Mouse (Mus musculus) midbrain, embryonic 10.5 days (tissue): Measurements from ENCODE around the gene Vcl. TPM values are rescaled to one million over a fixed set of nuclear protein-coding genes. Genes with fewer than 3 reads are reported as not detected.

Experiments used
- DNase-seq: peaks from one replicate; pipeline ENCODE4 v3.0.0-alpha.2; 2017; ENCODE audit warnings: low spot score
- H3K27ac ChIP-seq: fragments of 300-500 bp; sonication (generic); replicated peaks from 2 replicates; pipeline ENCODE4 v1.5.1; 2016; ENCODE audit warnings: mild to moderate bottlenecking
- H3K27me3 ChIP-seq: fragments of 300-500 bp; sonication (generic); 2 replicates; pipeline ENCODE4 v1.6.1; 2016; ENCODE audit warnings: low read depth, mild to moderate bottlenecking; ENCODE audit not compliant: poor library complexity, severe bottlenecking
- H3K36me3 ChIP-seq: fragments of 300-500 bp; sonication (generic); 2 replicates; pipeline ENCODE4 v1.6.1; 2016; ENCODE audit warnings: mild to moderate bottlenecking, moderate library complexity
- H3K4me1 ChIP-seq: fragments of 300-500 bp; sonication (generic); 2 replicates; pipeline ENCODE4 v1.6.1; 2016
- H3K4me3 ChIP-seq: fragments of 300-500 bp; sonication (generic); 2 replicates; pipeline ENCODE4 v1.5.1; 2016; ENCODE audit warnings: mild to moderate bottlenecking, moderate library complexity
- H3K9me3 ChIP-seq: fragments of 300-500 bp; sonication (generic); replicated peaks from 2 replicates; pipeline ENCODE4 v1.6.1; 2016; ENCODE audit warnings: mild to moderate bottlenecking
- WGBS: fragments of 180-500 bp; shearing (Covaris S2); methylation state at CpG from one replicate; pipeline ENCODE4 v1.1.7; 2016; 5-methylcytosine and 5-hydroxymethylcytosine counted together
- polyA plus RNA-seq: library from polyadenylated mRNA; unstranded; fragments of >200 nt; fragmentation: Nextera tagmentation; extraction: Ambion mirVana; gene quantifications from 2 replicates; pipeline ENCODE4 v1.2.1, GENCODE M21; 2016

Gene Vcl
- polyA plus RNA-seq, 1 experiment from 2014 or later, result 30.1 TPM

DNA sequence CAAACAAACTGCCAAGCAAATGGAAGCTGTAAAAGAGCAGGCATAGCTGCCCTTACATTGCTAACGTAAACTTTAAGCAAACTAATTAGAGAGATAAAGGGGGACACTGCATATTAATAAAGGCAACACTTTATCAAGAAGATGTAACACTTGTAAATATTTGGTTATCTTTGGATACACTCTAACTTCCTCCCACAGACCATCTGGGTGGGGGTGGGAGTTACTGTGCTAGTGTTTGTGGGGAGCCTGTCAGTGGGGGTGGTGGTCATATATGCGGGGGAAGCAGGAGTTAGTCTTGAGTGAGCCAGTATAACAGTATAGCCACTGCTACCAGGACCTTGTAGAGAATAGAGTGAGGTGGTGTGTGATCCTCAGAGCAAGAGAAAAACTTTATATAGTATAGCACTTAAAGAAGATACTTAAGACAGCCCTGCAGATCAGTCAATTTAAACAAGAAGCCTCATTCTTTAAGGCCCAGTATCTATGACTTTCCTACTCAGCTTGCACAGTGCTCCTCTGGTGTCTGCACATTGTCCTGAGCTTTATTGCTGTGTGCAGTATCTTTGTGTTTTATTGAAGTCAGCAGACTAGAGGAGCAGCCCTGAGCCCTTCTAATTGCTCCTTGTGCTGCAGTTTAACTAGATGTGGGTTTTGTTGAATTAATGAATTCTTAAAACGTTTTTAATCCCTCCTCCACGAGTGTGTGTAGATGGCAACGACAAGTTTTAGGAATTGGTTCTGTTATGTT, 133.7 kb downstream of the Vcl start:
- Histone ChIP-seq H3K27ac (no peak overlapping the region), H3K4me3 (no peak overlapping the region), H3K9me3 (no peaks in the 10 kb centered on the region), H3K4me1 (no peaks in the 10 kb centered on the region), H3K27me3 (no peaks in the 10 kb centered on the region), H3K36me3 (no peaks in the 10 kb centered on the region)
- WGBS, result 74% methylated on average over 5 of the region's 5 CpGs
- DNase-seq, result no peak

DNA sequence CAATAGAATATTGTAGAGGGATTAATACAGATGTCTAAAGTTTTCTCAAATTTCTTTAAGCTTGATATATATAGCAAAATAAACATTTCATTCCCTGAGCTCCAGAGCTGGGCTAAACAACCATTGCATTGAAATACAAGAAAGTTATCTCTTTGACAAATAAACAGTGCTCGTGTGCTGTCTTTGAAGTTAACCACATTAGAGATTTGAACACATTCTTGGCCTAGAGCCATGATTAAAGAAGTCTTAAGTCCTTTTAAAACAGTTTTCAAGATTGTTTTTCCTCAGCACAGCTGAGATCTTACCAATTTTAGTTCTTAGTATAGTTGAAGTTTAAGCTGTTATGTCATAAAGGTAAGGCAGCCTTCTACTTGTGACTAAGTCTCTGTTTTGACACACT, 135.1 kb downstream of the Vcl start:
- H3K4me3 ChIP-seq, result no peak overlapping the region
- no peaks in the 10 kb centered on the region for H3K9me3 ChIP-seq
- no peak for DNase-seq
- H3K27me3 ChIP-seq, result no peaks in the 10 kb centered on the region
- H3K36me3 ChIP-seq, result no peaks in the 10 kb centered on the region
- 69% methylated on average over 1 of the region's 1 CpGs for WGBS
- no peak overlapping the region for H3K27ac ChIP-seq
- H3K4me1 ChIP-seq, result no peaks in the 10 kb centered on the region

DNA sequence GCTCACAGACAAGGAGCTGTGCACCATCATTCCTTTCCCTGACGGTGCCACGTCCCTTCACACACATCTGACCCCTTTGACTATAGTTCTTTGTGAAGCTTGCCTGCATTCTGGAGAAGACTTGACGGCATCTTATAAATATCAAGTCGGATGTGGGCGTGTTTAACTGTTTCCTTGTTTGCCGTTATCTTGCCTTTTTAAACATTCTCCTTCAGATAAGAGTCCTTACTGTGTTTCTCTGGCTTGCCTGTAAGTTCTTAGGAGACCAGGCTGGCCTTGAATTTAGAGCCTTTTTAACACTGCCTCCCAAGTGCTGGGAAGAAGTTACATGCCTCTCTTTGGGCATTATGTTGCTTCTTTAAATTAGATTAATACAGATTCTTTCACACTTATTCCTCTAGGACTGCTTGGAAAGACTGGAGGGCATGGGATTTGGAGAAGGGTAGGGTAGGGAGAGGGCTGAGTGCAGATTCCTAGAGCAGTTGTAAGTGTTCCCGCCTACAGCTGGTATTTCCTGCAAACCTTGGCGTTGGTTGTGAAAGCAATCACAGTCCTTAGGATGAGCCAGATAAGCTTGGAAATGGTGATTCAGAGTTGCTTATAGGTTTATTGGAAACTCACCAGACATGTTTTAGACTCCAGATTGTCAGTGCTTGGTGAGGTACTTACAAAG, 136.4 kb downstream of the Vcl start:
- WGBS, result 83% methylated on average over 8 of the region's 8 CpGs
- Histone ChIP-seq H3K4me3 (no peak overlapping the region), H3K4me1 (no peaks in the 10 kb centered on the region), H3K36me3 (no peaks in the 10 kb centered on the region), H3K27ac (no peak overlapping the region), H3K9me3 (no peaks in the 10 kb centered on the region), H3K27me3 (no peaks in the 10 kb centered on the region)
- DNase-seq, result no peak

DNA sequence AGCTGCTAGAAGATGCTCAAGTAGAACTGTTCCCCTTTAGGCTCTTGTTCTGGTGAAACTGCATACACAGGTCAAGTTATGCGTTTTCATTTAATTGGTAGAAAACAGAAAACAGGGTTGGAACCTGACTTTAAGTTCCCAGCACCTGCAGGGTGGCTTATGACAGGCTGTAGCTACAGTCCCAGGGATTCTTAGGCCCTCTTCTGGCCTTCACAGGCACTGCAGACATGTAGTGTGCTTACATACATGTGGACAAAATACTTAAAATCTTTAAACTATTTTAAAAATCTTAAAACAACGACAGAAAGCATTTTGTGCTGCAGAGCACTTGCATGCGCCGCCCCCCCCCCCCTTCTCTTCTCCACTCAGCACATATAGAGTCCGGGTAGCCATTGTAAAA, 140.4 kb downstream of the Vcl start:
- no peaks in the 10 kb centered on the region for H3K27me3 ChIP-seq
- 83% methylated on average over 5 of the region's 5 CpGs for WGBS
- no peaks in the 10 kb centered on the region for H3K36me3 ChIP-seq
- H3K9me3 ChIP-seq, result no peaks in the 10 kb centered on the region
- H3K4me3 ChIP-seq, result no peak overlapping the region
- DNase-seq, result no peak
- H3K27ac ChIP-seq, result no peak overlapping the region
- no peaks in the 10 kb centered on the region for H3K4me1 ChIP-seq

DNA sequence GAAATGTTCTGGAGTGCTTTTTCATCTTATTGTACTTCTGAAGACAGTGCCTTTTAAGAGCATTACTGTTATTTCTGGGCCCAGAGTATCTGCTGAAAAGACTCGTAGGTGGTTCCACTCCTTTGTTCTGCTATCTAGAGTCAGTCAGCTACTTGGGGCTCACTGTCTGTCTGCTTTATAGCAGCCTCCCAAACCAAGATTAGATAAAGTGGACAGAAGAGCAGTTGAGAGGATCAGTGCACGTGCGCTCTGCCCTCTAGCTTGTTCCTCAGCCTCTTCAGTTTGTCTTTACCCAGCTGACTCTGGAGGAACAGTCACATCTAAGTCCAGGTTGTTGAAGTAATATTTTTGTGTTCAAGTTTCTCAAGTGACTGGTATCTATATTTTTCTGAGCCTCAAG, 144.8 kb downstream of the Vcl start:
- H3K4me1 ChIP-seq, result peaks cover 13% of the 10 kb centered on the region
- no peak for DNase-seq
- H3K36me3 ChIP-seq, result no peaks in the 10 kb centered on the region
- WGBS, result 79% methylated on average over 3 of the region's 3 CpGs
- H3K9me3 ChIP-seq, result no peaks in the 10 kb centered on the region
- no peak overlapping the region for H3K27ac ChIP-seq
- no peak overlapping the region for H3K4me3 ChIP-seq
- no peaks in the 10 kb centered on the region for H3K27me3 ChIP-seq

DNA sequence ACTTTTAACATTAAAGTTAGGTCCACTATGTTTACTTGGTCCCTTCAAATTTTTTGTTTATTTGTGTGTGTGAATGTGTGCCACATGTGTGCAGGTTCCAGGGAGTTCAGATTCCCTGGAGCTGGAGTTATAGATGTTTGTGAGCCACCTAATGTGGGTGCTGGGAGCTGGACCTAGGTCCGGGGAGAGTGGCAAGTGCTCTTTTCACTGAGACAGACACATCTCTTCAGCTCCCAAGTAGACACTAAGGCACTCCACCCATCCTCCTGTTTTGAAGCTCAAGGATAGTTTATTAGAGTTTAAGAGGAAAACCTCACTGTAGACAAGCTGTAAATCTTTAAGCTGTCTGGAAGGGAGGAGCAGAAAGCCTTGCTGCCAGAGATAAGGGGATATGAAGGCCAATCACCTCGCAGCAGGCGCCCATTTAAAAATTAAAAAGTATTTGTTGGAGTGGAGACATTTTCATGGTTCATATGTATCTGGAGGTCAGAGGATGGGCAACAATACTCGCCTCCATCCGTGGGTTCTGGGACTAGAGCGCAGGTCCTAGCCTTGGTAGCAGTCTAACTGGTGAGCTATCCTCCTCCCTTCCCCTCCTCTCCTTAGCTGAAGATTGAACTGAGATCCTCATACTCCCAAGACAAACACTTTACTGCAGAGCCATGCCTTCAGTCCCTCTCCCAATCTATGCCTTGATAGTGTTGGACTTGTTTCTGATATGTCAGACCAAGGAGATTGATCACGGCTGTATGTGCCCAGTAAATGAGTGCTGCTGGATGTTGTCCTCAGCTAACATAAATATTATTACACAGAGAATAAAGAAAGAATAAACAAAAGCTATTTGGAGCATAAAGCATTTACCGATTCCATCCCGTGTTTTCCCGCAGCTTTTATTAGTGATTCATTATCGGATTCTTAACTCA, 145.5 kb downstream of the Vcl start:
- Histone ChIP-seq H3K27me3 (no peaks in the 10 kb centered on the region), H3K36me3 (no peaks in the 10 kb centered on the region), H3K27ac (no peak overlapping the region), H3K4me1 (peaks cover 13% of the 10 kb centered on the region), H3K4me3 (peak overlapping the region; percentile 74), H3K9me3 (no peaks in the 10 kb centered on the region)
- 71% methylated on average over 11 of the region's 11 CpGs for WGBS
- DNase-seq, result no peak

DNA sequence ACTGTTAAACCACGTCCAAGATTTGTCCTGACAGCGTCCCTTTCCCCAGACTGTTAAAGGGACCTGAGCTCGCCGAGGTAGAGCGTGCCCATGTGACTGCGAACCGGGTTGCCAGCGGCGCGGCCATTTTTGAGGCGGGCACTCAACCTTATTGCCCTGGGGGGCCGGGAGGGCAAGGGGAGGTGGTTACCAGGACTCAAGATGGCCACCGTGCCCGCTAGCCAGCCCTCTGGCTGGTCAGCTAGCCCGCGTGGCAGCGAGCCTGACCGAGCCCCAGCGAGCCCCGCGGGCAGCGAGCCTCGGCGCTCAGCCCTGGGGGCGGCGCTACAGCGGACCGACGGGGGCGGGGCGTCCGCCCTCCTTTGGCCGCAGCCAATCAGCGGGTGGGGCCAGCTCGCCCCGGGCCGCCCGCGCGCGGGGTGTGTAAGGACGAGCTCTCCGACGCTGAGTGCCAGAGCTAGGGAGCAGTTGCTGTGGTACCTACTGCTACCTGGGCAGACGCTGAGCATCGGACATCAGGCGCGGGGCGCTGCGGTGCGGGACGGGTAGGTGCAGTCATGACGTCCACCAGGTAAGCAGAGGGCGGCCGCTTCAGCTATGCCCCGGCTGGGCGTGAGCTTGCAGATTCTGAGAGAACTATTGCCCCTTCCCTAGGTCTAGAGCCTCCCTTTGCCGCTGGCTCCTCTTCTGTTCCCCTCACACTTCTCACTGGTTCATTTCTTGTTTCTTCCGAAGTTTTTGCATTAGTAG, 146.7 kb downstream of the Vcl start:
- peak; percentile 89 for DNase-seq
- Histone ChIP-seq H3K9me3 (no peaks in the 10 kb centered on the region), H3K36me3 (no peaks in the 10 kb centered on the region), H3K27ac (peak overlapping the region; percentile 86), H3K27me3 (no peaks in the 10 kb centered on the region), H3K4me3 (peak overlapping the region; percentile 74), H3K4me1 (peaks cover 13% of the 10 kb centered on the region)
- WGBS, result under 1% methylated on average over 59 of the region's 59 CpGs

DNA sequence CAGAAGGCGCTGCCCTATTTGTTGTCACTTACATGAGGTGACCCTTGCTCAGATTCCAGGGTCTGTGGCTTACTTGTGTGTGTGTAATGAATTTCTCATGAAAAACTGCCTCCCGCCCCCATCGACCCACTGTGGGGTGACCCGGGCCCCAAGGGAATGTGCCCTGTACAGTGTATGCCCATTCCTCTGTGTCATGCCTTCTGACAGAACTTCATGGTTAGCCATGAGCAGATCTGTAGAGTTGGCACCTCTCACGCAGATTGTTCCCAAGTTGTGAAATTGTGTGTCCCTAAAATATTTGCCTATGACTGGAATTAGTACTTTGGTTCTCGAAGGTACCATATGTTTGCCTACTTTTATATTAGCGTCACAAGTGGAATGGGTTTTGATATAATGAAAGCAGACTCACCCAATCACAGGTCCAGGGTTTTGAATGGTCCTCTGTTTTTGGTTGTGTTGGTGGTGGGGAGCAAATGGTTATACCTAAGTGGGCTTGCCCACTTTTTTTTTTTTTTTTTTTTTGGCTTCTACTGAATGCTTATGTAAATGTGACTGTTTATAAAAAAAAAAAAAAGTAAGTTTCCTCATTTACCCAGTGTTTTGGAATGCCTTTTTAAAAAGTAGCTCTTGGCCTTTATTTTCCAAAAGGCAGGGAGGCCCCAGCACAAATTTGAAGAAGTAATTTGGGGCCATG, 147.4 kb downstream of the Vcl start:
- 54% methylated on average over 7 of the region's 7 CpGs for WGBS
- H3K27ac ChIP-seq, result peak overlapping the region; percentile 86

DNA sequence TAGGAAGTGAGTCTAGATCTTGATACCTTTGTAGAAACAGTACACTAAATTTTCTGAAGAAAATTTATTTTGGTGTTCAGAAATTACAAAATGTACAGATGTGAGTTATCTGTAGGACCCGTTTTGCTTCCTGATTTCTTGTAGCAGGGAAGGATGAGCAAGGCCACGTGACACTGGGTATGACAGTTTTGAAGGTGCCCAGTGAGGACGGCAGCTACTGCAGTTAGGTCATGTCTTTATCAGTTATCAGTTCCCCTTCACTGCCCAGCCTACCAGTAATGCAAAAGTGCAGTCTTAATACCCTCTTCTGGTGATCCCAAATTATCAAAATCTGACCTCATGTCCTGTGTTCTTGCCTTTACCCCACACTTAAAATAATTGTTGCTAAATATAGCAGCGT, 148.7 kb downstream of the Vcl start:
- Histone ChIP-seq H3K27me3 (no peaks in the 10 kb centered on the region), H3K9me3 (no peaks in the 10 kb centered on the region), H3K4me1 (peaks cover 13% of the 10 kb centered on the region), H3K27ac (no peak overlapping the region), H3K36me3 (no peaks in the 10 kb centered on the region), H3K4me3 (no peak overlapping the region)
- 85% methylated on average over 4 of the region's 4 CpGs for WGBS
- DNase-seq, result no peak

More for the DNA sequence above, 147.4 kb downstream of the Vcl start:
- no peak for DNase-seq
- H3K4me3 ChIP-seq, result peak overlapping the region; percentile 74
- H3K36me3 ChIP-seq, result no peaks in the 10 kb centered on the region
- H3K27me3 ChIP-seq, result no peaks in the 10 kb centered on the region
- peaks cover 13% of the 10 kb centered on the region for H3K4me1 ChIP-seq
- H3K9me3 ChIP-seq, result no peaks in the 10 kb centered on the region

DNA sequence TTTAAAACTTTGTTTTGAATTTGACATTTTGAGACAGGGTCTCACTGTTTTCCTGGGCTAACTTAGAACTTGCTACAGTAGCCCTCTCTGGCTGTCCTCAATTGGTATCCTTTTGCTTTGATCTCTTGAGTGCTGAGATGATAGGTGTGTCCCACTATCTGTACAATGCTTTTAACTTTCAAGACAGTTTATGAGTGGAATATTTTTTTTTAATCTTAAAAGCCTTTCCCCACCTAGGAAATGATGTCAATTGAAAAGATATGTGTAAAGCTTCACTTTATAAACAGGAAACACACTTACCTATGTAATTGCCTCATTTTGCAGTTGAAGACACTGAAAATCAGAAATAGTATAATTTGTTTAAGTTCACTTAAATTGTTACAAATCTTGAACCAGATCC, 149.3 kb downstream of the Vcl start:
- no peaks in the 10 kb centered on the region for H3K9me3 ChIP-seq
- H3K4me1 ChIP-seq, result peaks cover 13% of the 10 kb centered on the region
- H3K27me3 ChIP-seq, result no peaks in the 10 kb centered on the region
- no peak for DNase-seq
- no peak overlapping the region for H3K4me3 ChIP-seq
- no peak overlapping the region for H3K27ac ChIP-seq
- no peaks in the 10 kb centered on the region for H3K36me3 ChIP-seq

DNA sequence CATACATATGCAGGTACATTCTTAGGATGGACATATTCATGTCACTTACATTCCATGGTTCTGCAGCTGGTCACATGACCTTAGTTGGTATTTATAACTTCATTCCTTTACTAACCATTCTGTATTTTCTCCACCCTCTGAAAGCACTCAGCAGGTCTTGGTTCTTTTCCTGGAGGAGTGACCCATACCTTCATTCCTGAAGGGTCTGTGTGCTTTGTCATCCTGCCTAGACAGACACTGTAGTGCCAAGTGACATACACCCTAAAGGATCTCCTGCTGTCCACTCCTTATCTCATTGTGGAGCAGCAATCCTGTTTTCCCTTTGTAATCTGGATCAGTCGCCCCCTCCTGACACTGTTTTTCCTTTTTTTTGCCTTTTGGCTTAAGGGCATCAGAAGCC, 153.6 kb downstream of the Vcl start:
- Histone ChIP-seq H3K4me1 (0 out of 2 replicates have a peak, but pooled peaks cover 2% of the 10 kb centered on the region), H3K27ac (no peak overlapping the region), H3K4me3 (no peak overlapping the region), H3K27me3 (no peaks in the 10 kb centered on the region), H3K9me3 (no peaks in the 10 kb centered on the region), H3K36me3 (no peaks in the 10 kb centered on the region)
- DNase-seq, result no peak
- WGBS, result 36% methylated on average over 1 of the region's 1 CpGs
